Comparison of ENCODE assay signal across 26 mouse cellular contexts in genomic region chr9:14893388-14893787, GRCm38 (mm10). TPM values are rescaled to one million over a fixed set of nuclear protein-coding genes. Genes with fewer than 3 reads are reported as not detected.
DNase-seq lines count a peak whose midpoint lies in the region; ATAC-seq and TF ChIP-seq lines count a peak whose summit lies in the region.
"Had no signal": no experiment of that assay in that cellular context is flagged by ENCODE, and none has a peak within 500 bp of the region (broad histone marks: within the 10 kb centered on the region; RNA-seq: fewer than 3 reads in every experiment).

No protein-coding gene starts in this region.

- TF ChIP-seq EP300 in liver, postnatal 0 days (IDR thresholded peaks at IDR 0.05; ENCODE audit: low read depth), result no peak

- intact Hi-C loops in gastrocnemius, adult 2 months (cut with DNase I), result no loop called here

- no peaks in the 10 kb centered on the region for H3K36me3 ChIP-seq in liver, adult 2 months (ENCODE audit: control insufficient read depth, insufficient read depth, low read length)
- H3K36me3 ChIP-seq in liver, embryonic 11.5 days (ENCODE audit: control insufficient read depth, insufficient read depth, low read length), result no peaks in the 10 kb centered on the region
- H3K36me3 ChIP-seq in liver, postnatal 0 days (replicated peaks; ENCODE audit: insufficient read depth, low read length), result no peaks in the 10 kb centered on the region
- H3K36me3 ChIP-seq: embryonic facial prominence, embryonic 13.5 days; forebrain, embryonic 12.5 days; heart, embryonic 12.5 days; hindbrain, embryonic 10.5 days had no signal

- no peaks in the 10 kb centered on the region for H3K27me3 ChIP-seq in liver, adult 2 months (ENCODE audit: control insufficient read depth, insufficient read depth, low read length)
- H3K27me3 ChIP-seq in liver, embryonic 11.5 days (replicated peaks; ENCODE audit: control insufficient read depth, insufficient read depth, low read length), result no peaks in the 10 kb centered on the region
- H3K27me3 ChIP-seq in liver, postnatal 0 days (ENCODE audit: insufficient read depth, low read length), result no peaks in the 10 kb centered on the region
- H3K27me3 ChIP-seq: CH12.LX; embryonic facial prominence, embryonic 13.5 days; heart, embryonic 12.5 days had no signal

- no peak for TF ChIP-seq CTCF in liver, adult 2 months (IDR thresholded peaks at IDR 0.05; ENCODE audit: low read depth, low read length)
- TF ChIP-seq CTCF in liver, postnatal 0 days (IDR thresholded peaks at IDR 0.05; ENCODE audit: low read depth), result no peak
- no peak for TF ChIP-seq CTCF in gastrocnemius, adult 2 months (IDR thresholded peaks at IDR 0.05)

- no peaks in the 10 kb centered on the region for H3K4me1 ChIP-seq in liver, adult 2 months (ENCODE audit: control insufficient read depth, insufficient read depth, low read length)
- peaks cover 2% of the 10 kb centered on the region; the same call in 1 of the 2 replicates for H3K4me1 ChIP-seq in liver, embryonic 11.5 days (replicated peaks; ENCODE audit: control insufficient read depth, insufficient read depth, low read length)
- peaks cover 8% of the 10 kb centered on the region for H3K4me1 ChIP-seq in liver, postnatal 0 days (ENCODE audit: insufficient read depth)
- H3K4me1 ChIP-seq: heart, embryonic 12.5 days had no signal

- H3K4me3 ChIP-seq in liver, adult 2 months (ENCODE audit: insufficient read depth, low read depth, low read length), result no peak overlapping the region
- no peak overlapping the region for H3K4me3 ChIP-seq in liver, embryonic 11.5 days (ENCODE audit: low read depth, low read length)
- no peak overlapping the region for H3K4me3 ChIP-seq in liver, postnatal 0 days (ENCODE audit: low read depth, low read length)
- no peak overlapping the region for H3K4me3 ChIP-seq in gastrocnemius, adult 2 months
- H3K4me3 ChIP-seq: embryonic facial prominence, embryonic 13.5 days; forebrain, embryonic 12.5 days; heart, embryonic 12.5 days; hindbrain, embryonic 10.5 days had no signal

- H3K27ac ChIP-seq in liver, adult 2 months (replicated peaks; ENCODE audit: insufficient read depth, low read depth, low read length), result no peak overlapping the region
- no peak overlapping the region for H3K27ac ChIP-seq in liver, embryonic 11.5 days (ENCODE audit: low read depth, low read length)
- H3K27ac ChIP-seq in liver, postnatal 0 days (ENCODE audit: low read depth), result no peak overlapping the region
- no peak overlapping the region for H3K27ac ChIP-seq in gastrocnemius, adult 2 months
- H3K27ac ChIP-seq: embryonic facial prominence, embryonic 13.5 days; forebrain, embryonic 12.5 days; hindbrain, embryonic 10.5 days; hindbrain, embryonic 14.5 days had no signal

- no peaks in the 10 kb centered on the region for H3K9me3 ChIP-seq in liver, embryonic 11.5 days (ENCODE audit: control insufficient read depth, low read length)
- peaks cover 3% of the 10 kb centered on the region; the same call in 1 of the 2 replicates for H3K9me3 ChIP-seq in liver, postnatal 0 days (ENCODE audit: low read length)
- H3K9me3 ChIP-seq: embryonic facial prominence, embryonic 13.5 days; forebrain, embryonic 12.5 days; hindbrain, embryonic 10.5 days had no signal

- ATAC-seq in liver, embryonic 11.5 days (replicated peaks; ENCODE audit: low FRiP score), result no peak
- ATAC-seq in liver, postnatal 0 days, result peak; percentile 64
- ATAC-seq in monocyte, adult 5-6 weeks (replicated peaks; ENCODE audit: insufficient number of reproducible peaks, low FRiP score, low TSS enrichment, poor library complexity, severe bottlenecking), result peak; percentile 87
- ATAC-seq: activated CD4-positive, CD25-positive, alpha-beta regulatory T cell, adult 4 months; forebrain, embryonic 16.5 days; Patski had no signal

- H3K9ac ChIP-seq in liver, adult 2 months (ENCODE audit: low read depth, low read length), result no peak overlapping the region
- no peak overlapping the region for H3K9ac ChIP-seq in liver, embryonic 11.5 days (ENCODE audit: low read depth, low read length)
- no peak overlapping the region for H3K9ac ChIP-seq in liver, postnatal 0 days (replicated peaks)
- H3K9ac ChIP-seq: embryonic facial prominence, embryonic 13.5 days; forebrain, embryonic 12.5 days; heart, embryonic 12.5 days; hindbrain, embryonic 14.5 days had no signal

- H3K79me2 ChIP-seq in liver, adult 2 months (ENCODE audit: control insufficient read depth, insufficient read depth, low read length), result no peaks in the 10 kb centered on the region

- WGBS in liver, adult 2 months, result 21% methylated on average over 9 of the region's 9 CpGs
- WGBS in liver, embryonic 11.5 days, result 42% methylated on average over 9 of the region's 9 CpGs
- 39% methylated on average over 9 of the region's 9 CpGs for WGBS in liver, postnatal 0 days (ENCODE audit: insufficient replicate concordance)

- peak; percentile 39 for DNase-seq in liver, adult 2 months (ENCODE audit: extremely low read depth, low read depth, low spot score)
- no peak for DNase-seq in liver, embryonic 11.5 days (ENCODE audit: low spot score)
- DNase-seq in 416B (ENCODE audit: low read depth), result peak; percentile 16
- no peak for DNase-seq in liver, postnatal 0 days
- no peak for DNase-seq in cerebellum, postnatal 14 days
- DNase-seq in ovary, postnatal 10 days (ENCODE audit: low spot score), result no peak
- no peak for DNase-seq in gastrocnemius, adult 2 months
- DNase-seq: adrenal gland, adult 2 months; adrenal gland, postnatal 25 days; cerebellum, adult 18-20 months; cerebellum, adult 9-11 months; gastrocnemius, postnatal 14 days had no signal

- TF ChIP-seq POLR2A in liver, adult 2 months (IDR thresholded peaks at IDR 0.05; ENCODE audit: extremely low read depth, insufficient read depth, low read length), result no peak

- H3K4me2 ChIP-seq in liver, embryonic 11.5 days, result no peak overlapping the region
- no peak overlapping the region for H3K4me2 ChIP-seq in liver, postnatal 0 days (ENCODE audit: low read depth, low read length)
- H3K4me2 ChIP-seq: embryonic facial prominence, embryonic 13.5 days; forebrain, embryonic 12.5 days; heart, embryonic 12.5 days; hindbrain, embryonic 14.5 days had no signal

RNA-seq across cellular contexts. Expression of gene Izumo1r, which starts 10.4 kb away (rescaled TPM):
- not detected in 2 replicates for total RNA-seq in liver, adult 2 months (2014; rRNA removed)
- polyA plus RNA-seq in liver, adult 2 months (2012; rRNA removed), result 0.20 and 0.40 TPM in 2 replicates
- not detected in 2 replicates for polyA plus RNA-seq in liver, embryonic 11.5 days (2014; fragmentation: Nextera tagmentation; extraction: Ambion mirVana)
- not detected in 2 replicates for polyA plus RNA-seq in liver, postnatal 0 days (2015; fragmentation: Nextera tagmentation; extraction: Ambion mirVana)
- not detected in 3 replicates for total RNA-seq in monocyte, adult 5-6 weeks (2017)
- total RNA-seq in gastrocnemius, adult 2 months (2021), result not detected
- total RNA-seq: adrenal gland, adult 2 months; adrenal gland, postnatal 25 days; CH12.LX; gastrocnemius, postnatal 14 days; heart, adult 8-10 months; heart, postnatal 25 days had no signal
- polyA plus RNA-seq: forebrain, embryonic 12.5 days; forebrain, embryonic 16.5 days; frontal cortex, adult 2 months; heart, embryonic 12.5 days; hindbrain, embryonic 10.5 days; hindbrain, embryonic 14.5 days; Patski had no signal

RNA-seq across cellular contexts. Expression of gene Gpr83, which starts 33.4 kb away (rescaled TPM):
- not detected in 2 replicates for total RNA-seq in liver, adult 2 months (2014; rRNA removed)
- not detected in 2 replicates for polyA plus RNA-seq in liver, adult 2 months (2012; rRNA removed)
- polyA plus RNA-seq in liver, embryonic 11.5 days (2014; fragmentation: Nextera tagmentation; extraction: Ambion mirVana), result not detected in 2 replicates
- not detected in 2 replicates for polyA plus RNA-seq in liver, postnatal 0 days (2015; fragmentation: Nextera tagmentation; extraction: Ambion mirVana)
- 0.11 TPM in 1 of 3 replicates, not detected in the others for total RNA-seq in monocyte, adult 5-6 weeks (2017)
- not detected for total RNA-seq in gastrocnemius, adult 2 months (2021)
- total RNA-seq: adrenal gland, adult 2 months; adrenal gland, postnatal 25 days; CH12.LX; gastrocnemius, postnatal 14 days; heart, postnatal 25 days had no signal
- polyA plus RNA-seq: gonadal fat pad, adult 2 months; heart, embryonic 12.5 days; Patski had no signal

Comparison
In these comparisons a context has a peak if more than half of its experiments do, and no peak if none do; other contexts are left out.
1. DNase-seq: peak in liver, adult 2 months (single experiment) and 416B (single experiment); none in liver, embryonic 11.5 days (single experiment), liver, postnatal 0 days (single experiment), cerebellum, postnatal 14 days (0 of 2), ovary, postnatal 10 days (single experiment) and gastrocnemius, adult 2 months (single experiment).